Mouse (Mus musculus): Measurements from ENCODE around the gene Fbxw11.
"Not testable (repeated sequence)": the region's sequence is repeated elsewhere in the genome, so short reads cannot be mapped to it uniquely, and the experiment has no call there.

Gene Fbxw11

DNA sequence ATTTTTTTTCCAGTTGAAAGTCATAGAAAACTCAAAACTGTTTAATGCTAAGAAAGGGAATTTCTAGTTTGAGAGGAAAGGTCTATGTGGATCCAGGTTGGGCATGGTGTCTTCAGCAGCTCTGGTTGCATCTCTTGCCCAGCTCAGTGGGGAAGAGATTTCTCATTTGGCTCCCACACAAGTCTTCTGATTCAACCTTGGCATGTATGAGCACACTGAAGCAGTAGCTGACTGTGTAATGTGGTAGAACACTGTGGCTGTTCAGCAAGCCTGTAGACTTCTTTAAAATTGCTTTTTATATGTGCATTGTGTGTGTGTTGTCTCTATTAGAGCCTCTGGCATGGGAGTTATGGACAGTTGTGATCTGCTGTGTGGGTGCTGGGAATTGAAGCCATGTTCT is 24.5 kb downstream of the Fbxw11 start:
- DNase-seq (ENCODE audit: extremely low spot score, low read depth, low spot score), result no peak

DNA sequence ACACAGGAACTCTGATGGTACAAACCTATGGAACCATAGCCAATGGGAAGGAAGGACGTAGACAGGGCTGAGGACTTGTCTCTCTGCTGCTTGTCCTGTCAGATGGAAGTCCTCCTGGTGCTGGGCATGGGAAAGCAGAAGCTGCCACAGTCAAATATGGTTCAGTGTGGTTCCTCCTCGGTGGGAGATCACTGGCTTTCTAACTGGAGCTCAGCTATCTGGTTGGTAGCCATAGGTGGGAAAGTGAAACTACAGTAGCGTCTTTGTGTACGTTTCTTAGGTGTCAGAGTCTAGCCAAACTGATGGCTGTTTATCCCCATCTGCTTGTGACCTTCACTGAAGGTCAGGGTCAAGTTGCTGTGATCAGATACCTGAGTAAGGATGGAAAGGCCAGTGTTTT is 29.0 kb downstream of the Fbxw11 start:
- DNase-seq (ENCODE audit: extremely low spot score, low read depth, low spot score), result no peak

DNA sequence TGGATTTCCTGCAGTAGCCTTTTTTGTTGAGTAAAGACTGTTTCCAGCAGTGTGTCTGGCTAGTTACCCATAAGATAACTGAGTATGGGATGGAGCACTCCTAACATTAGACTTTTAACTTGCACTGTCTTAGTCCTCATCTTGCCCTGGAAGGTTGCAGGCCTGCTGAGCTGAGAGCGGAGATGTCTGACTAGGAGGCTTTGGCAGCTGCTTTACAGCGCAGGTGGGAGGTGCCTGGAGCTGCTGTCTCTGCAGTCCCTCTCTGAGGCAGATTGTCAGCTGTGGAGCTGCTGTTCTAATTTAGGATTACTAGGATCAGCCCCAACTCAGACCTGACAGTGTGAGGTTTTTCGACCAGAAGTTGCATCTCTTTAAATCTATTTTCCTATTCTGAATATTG is 34.3 kb downstream of the Fbxw11 start:
- no peak for DNase-seq (ENCODE audit: extremely low spot score, low read depth, low spot score)

DNA sequence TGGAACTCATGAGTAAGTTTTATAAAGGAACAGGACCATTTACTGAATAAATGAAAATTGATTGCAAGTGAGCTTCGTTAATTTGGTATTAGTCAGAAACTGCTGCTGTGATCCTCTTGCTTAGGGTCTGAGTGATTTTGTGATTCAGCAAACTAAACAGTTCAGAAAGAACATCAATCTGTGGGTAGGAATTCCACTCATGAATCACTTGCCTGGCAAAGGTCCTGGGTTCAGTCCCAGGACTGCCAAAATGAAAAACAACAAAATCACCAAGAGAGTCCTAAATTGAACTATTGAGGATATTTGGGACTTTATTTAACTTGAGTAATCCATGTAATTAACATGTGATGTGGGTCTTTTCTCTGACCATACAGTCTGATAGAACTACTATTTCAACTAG is 35.3 kb downstream of the Fbxw11 start:
- no peak for DNase-seq (ENCODE audit: extremely low spot score, low read depth, low spot score)

DNA sequence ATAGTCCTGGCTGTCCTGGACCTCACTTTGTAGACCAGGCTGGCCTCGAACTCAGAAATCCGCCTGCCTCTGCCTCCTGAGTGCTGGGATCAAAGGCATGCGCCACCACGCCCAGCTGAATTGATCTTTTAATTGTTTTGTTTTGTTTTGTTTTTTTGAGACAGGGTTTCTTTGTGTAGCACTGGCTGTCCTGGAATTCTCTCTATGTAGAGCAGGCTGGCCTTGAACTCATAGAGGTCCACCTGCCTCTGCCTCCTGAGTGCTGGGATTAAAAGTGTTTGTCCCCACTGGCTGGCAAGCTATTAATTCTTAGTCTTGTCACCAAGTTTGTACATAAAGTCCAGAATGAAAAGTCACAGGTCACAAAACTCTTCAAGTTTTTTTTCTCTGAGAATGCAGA is 36.6 kb downstream of the Fbxw11 start:
- DNase-seq (ENCODE audit: extremely low spot score, low read depth, low spot score), result not testable (repeated sequence)

DNA sequence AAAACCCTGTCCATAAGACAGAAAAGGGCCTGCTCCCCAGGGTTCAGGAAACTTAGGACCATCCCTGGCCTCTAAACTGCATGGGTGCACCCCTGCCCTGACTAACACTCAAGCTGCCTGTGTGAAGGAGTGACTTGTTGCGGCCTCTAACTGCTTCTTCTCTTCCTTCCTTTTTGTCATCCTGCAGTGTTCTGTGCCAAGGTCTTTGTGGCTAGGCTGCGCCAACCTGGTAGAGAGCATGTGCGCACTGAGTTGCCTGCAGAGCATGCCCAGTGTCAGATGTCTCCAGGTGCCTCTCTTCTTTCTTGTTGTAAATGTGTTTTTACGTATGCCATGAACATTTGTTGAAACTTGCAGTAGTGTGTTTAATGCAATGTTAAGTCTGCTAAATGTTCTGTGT is 37.5 kb downstream of the Fbxw11 start:
- DNase-seq (ENCODE audit: extremely low spot score, low read depth, low spot score), result no peak

DNA sequence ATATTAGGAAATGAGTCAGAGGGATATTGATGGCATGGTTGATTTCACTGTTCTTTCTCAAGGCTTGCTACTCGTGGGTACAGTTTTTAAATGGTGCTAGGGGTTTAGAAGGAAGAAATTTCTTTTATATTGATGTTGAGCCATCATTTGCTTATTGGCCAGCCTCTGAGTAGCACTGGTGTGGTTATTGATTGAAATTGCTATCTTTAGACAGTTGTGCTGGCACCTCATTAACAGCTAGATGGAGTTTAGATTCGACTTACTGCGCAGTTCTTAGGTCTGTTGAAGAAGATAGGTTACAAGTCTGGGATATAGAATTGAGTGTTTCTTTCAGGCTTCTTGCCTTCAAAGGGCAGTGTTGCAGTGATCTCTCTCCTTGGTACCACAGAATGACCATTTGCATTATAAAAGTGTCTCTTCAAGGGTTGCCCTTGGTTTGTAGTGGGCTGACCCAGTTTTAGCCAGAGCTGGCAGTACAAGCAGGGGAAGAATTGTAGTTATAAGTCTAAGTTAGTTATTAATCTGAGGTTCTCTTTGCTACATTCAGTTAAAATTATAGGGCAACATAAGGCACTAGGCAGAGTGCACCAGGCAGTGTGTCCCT is 38.8 kb downstream of the Fbxw11 start:
- DNase-seq (ENCODE audit: extremely low spot score, low read depth, low spot score), result no peak

DNA sequence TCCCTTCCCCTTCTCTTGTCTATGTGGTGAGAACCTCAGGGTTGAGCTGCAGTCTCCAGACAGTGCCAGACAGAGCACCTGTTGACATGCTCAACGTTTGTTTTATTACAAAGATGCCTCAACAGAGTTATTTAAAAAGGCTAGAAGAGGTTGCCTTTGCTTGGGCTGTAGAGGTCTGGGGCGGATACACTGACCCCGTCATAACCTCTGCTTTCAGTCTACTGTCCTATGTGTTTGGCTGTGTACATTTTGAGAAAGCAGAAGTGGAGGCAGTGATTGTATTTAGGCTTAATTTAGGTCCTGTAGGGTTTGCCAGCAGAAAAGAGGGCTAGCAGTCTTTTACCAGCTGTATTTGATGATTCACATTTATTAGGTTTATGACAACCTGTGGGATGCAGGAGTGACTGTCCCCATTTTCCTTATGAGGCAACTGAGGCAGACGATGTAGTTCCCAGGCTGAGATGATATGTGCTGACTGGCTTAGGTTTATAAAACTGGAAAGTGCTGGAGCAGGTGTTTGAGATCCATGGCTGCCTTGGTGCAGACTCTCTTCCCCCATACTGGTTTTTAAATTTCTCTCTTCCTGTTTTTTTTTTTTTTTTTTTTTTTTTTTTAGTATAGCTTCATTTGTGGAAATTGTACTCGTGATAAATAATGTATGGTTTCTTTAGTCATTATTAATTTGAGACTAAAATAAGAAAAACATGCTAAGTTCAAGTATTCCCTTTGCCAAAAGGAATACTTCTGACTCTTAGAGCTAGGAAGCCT is 40.0 kb downstream of the Fbxw11 start:
- no peak for DNase-seq (ENCODE audit: extremely low spot score, low read depth, low spot score)

DNA sequence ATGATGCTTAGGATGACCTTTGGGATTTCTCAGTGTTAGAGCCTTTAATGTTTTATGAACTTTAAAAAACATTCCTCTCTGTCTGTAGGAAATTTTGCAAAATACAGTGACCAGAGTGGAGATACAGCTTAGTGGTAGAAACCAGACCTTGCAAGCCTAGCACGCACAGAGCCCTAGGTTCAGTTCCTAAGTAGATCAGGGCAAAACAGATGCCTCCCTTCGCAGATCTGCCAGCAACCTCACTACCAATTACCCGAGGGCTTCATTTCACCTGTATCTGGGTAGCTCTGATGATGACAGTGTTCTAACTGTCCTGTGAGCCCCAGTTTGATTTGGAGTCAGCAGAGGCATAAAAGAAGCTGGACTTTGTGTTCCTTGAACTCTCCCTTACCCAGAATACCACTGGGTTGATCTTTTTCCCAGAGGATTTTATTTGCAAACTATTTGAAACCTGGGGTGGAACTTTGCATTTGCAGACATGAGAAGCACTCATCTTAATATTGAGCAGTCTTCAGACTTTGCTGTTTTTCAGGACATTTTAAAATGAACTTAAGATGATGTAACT is 42.2 kb downstream of the Fbxw11 start:
- DNase-seq (ENCODE audit: extremely low spot score, low read depth, low spot score), result no peak

DNA sequence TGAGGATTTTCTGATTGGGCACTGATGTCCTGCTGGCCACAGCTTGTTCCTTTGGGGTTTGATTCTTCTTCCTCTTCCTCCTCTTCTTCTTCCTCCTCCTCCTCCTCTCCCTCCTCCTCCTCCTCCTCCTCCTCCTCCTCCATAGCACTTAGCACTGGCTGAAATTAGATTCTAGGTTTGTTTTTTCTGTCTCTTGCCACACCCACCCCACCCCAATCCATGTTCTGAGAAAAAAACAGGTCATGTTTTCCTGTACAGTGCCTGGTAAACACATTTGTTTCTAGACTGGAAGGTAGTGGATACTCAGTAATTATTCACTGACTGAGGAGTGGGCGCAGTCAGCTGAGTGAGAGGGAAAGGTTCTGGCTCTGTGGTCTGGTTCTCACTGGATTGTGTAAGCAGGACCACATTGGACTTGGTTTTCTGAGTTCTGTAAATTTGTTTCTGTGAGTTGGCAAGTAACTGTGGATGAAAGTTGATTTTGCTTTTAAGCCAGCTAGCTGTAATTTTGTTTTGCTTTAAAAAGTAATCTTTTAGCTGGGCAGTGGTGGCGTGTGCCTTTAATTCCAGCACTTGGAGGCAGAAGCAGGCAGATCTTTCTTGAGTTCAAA is 45.8 kb downstream of the Fbxw11 start:
- DNase-seq (ENCODE audit: extremely low spot score, low read depth, low spot score), result no peak

DNA sequence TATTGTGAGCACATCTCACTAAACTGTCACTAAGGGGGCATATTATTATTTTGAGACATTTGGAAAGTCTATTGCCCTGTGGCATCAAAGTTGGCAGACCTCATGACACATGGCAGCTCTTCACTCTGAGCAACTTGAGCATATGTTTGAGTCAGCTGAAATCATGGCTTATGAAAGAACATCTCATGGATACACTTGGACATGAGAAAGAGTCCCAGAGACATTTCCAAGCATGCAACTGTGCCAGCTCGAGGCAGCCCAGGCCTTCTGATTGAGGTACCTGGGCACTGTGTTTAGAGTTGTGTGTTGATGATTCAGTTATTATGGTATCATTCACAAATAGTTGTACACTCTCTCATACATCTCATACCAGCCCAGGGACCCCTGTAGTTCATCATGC is 47.0 kb downstream of the Fbxw11 start:
- no peak for DNase-seq (ENCODE audit: extremely low spot score, low read depth, low spot score)

DNA sequence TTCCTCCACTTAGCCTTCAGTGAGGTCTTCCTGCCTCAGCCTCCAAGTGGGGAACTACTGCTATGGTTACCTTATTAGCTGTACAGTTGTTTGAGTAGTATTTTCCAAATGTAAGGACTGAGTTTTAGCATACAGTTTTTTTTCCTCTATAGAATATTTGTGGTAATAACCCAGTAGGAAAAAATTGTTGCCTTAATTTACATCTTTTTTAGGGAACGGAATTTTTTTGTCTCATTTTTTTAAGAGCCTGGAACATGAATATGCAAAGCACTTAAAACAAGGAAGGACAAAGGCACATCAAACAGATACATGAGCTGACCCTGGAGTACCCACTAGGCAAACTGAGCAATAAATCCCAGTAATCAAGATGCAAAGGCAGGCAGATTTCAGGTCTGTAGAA is 50.3 kb downstream of the Fbxw11 start:
- no peak for DNase-seq (ENCODE audit: extremely low spot score, low read depth, low spot score)

DNA sequence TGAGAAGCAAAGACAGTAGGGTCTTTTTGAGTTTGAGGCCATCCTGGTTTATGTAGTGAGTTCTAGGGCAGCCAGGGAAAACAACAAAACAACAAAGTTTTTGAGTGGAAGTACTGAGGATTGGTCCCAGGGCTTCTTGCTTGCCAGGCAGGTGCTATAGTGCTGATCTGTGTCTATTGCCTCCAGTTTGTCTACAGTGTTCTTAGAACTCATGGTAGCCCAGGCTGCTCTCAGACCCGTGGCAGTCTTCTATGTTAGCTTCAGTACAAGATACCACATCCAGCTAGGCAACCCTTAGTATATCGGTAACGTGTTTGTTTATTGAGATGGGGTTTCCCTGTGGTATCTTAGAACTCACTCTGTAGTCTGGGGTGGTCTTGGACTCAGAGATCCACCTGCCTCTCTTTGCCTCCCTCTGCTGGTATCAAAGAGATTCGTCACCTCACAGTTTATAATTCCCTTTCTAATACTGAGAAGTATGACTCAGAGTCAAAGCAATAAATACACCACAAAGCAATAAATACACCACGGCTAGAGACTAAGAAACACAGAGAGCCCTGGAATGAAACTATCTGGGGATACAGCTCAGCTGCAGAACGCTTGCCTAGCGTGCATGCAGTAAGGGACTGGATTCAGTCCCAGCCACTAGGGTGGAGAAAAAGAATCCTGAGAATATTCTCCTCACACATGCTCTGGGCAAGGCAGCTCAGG is 51.1 kb downstream of the Fbxw11 start:
- DNase-seq (ENCODE audit: extremely low spot score, low read depth, low spot score), result no peak

DNA sequence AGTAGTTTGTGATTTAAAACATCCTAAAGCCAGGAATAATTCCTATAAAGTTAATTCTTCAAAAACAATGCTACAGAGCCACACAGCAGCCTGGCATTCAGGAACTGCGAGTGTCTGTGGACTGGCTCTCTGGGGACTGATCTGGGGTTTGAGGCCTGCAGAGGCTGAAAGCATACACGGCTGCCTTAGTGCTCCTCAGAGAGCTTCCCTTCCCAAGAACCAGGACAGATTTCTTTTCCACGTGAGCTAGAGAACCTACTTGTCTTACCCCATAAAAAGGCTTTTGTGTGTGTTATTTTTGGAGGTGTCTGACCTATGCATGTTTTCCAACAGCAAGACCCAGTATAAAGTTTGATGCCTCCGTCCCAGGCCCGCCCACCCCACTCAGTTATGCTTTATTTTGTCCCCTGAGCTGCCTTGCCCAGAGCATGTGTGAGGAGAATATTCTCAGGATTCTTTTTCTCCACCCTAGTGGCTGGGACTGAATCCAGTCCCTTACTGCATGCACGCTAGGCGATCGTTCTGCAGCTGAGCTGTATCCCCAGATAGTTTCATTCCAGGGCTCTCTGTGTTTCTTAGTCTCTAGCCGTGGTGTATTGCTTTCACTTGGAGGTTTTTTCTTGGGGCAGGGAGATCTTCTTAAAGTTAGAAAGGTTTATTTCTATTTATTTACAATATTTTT is 51.9 kb downstream of the Fbxw11 start:
- DNase-seq (ENCODE audit: extremely low spot score, low read depth, low spot score), result not testable (repeated sequence)

DNA sequence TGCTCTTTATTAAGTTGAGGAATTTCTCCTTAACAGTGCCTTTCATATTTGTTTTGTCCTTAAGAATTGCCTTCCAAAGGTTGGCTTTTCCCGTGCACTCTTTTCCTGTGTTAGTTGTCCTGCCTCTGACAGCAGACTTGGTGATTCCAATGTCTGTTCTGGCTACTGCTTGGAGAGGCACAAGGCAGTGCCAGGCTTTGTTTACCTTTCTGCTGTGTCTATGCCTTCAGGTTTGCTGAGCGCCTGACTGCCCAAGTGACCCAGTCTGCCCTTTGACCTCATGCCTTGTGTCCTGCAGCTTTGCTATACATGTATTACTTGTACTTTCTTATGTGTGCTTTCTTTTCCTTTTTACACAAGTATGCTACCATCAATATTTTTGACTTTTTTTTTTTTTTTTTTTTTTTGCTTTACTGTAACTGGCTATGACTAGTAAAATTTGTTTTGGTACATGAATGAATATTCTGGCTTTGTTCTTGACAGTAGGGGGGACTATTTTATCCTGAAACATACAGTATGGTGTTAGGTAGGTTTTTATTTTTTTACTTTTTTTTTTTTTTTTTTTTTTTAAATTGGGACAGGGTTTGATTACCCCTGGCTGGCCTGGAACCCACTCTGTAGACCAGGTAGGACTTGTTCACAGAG is 54.0 kb downstream of the Fbxw11 start:
- DNase-seq (ENCODE audit: extremely low spot score, low read depth, low spot score), result no peak

DNA sequence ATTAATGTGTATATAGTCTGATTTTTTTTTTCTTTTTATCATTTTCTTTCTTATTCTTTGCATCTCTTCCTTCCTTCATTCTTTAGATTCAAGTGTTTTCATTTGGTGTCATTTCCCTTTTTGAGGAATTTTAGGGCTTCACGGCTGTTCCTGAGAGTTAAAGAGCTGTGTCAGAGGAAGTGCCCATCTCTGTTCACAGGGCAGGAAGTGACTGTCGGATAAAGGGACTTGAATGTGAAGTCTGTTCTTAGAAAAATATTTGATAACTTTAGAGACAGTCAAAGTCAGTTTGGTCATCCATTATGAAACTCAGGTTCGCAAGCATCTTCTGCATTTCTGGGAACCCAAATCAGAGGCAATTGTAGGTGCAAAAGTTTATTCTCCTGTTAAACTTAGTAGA is 55.2 kb downstream of the Fbxw11 start:
- no peak for DNase-seq (ENCODE audit: extremely low spot score, low read depth, low spot score)

DNA sequence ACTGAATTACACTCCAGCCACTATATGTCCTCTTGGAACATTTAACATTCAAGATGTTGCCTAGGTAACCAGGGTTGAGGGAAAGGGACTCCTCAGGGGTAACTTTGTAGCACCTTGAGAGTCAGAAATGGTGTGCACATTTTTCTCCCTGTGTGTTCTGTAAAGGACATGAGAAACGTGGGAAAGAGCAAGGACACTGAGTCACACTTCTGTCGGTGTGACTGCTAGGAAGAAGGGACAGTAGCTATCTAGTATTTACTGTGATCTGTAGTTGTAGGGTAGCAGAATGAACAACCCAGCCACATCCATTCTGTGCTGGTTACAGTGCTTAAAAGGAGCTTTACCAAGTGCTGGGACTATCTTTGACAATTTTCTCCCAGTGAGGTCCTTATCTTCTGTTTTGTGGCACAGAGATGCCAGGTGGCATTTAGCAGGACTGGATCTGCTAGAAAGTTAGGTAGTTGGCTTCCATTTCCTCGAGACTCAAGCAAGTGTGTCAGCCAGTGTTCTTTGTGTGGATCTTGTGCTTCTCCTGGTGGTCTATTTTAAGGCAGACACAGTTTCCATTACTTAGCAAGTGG is 57.5 kb downstream of the Fbxw11 start:
- no peak for DNase-seq (ENCODE audit: extremely low spot score, low read depth, low spot score)

DNA sequence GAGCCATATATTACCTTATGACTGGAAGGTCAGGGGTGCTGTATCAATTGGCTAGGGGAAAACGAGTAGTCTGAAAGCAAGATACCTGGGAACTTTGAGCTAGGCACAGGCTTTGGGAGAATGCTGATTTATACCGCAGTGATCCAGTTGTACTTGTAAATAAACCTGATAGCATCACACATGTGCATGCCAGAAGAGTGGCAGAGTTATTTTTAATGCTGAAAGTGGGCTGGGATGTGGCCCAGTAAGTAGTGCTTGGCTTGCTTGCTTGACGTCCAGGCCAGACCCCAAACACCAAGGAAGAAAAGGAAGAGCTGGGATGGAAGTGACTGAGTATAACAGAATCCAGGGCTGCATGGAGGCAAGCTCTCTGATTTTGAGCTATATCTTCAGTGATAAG is 59.0 kb downstream of the Fbxw11 start:
- no peak for DNase-seq (ENCODE audit: extremely low spot score, low read depth, low spot score)

DNA sequence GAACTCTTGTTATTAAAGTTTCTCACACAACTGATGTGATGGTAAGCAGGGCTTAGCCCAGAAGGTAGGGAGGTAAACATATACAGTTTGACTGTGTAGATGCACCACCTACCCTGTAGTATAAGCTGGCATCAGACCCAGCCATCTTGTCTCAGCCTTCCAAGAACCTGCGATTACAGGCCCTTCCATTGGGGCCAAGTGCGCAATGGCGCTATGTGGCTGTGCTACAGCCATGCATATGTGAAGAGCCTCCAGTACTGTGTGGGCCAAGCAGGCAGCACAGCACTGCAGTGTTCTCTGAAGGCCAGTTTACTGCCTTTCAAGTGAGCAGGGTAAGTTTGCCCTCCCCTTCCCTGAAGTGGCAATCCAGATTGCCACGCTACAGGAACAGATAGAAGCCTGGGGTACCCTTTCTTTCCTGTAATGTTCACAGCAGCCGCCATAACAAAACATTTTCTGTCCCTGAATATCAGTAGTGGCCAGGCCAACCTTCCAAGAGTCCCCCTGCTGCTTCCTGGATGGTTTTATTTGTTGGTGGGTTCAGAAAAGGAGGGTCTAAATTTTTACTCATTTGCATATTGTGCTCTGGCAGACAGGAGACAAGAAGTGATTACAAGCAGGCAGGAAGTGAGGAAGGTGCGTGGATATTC is 61.8 kb downstream of the Fbxw11 start:
- no peak for DNase-seq (ENCODE audit: extremely low spot score, low read depth, low spot score)
